Mouse (Mus musculus) natural killer cell, adult 2 months (primary cell): Measurements from ENCODE around the gene Rita1.

Experiments used
- DNase-seq, 2 experiments: peaks; one replicate each; pipeline ENCODE4 v3.0.0; 2022; ENCODE audit warnings: low spot score in 2 of 2

The Rita1 gene

GRCm38 (mm10) chr5:120612442-120612821 lies at the start of gene Rita1, which contains the start of gene Ddx54:
Gene Rita1 (minus strand): TSS chr5:120612589.
Gene Ddx54 (plus strand): TSS chr5:120612739.
- DNase-seq, result peak; percentile 98 to 99

GRCm38 (mm10) chr5:120660816-120661215 lies 48.4 kb upstream of the Rita1 start:
- no peak for DNase-seq

GRCm38 (mm10) chr5:120656281-120656751 lies 43.9 kb upstream of the Rita1 start:
- DNase-seq, result no peak

- no peak for DNase-seq
Measured at GRCm38 (mm10) chr5:120653873-120654272, 41.5 kb upstream of the Rita1 start.

- DNase-seq, result peak in 1 of 2 experiments; percentile 25
Measured at GRCm38 (mm10) chr5:120652915-120653701, 40.7 kb upstream of the Rita1 start.

- DNase-seq, result no peak
Measured at GRCm38 (mm10) chr5:120651230-120651629, 38.8 kb upstream of the Rita1 start.

- no peak for DNase-seq
Measured at GRCm38 (mm10) chr5:120649938-120650337, 37.5 kb upstream of the Rita1 start.

- no peak for DNase-seq
Measured at GRCm38 (mm10) chr5:120649374-120649933, 37.1 kb upstream of the Rita1 start.

GRCm38 (mm10) chr5:120648569-120649373 lies 36.4 kb upstream of the Rita1 start, which contains the start of gene Rasal1:
Gene Rasal1 (plus strand): TSS chr5:120648812.
- peak; percentile 74 to 87 for DNase-seq

GRCm38 (mm10) chr5:120647814-120648491 lies 35.6 kb upstream of the Rita1 start:
- DNase-seq, result peak in 1 of 2 experiments; percentile 32

- no peak for DNase-seq
Measured at GRCm38 (mm10) chr5:120647361-120647760, 35.0 kb upstream of the Rita1 start.

GRCm38 (mm10) chr5:120645851-120646250 lies 33.5 kb upstream of the Rita1 start:
- no peak for DNase-seq

GRCm38 (mm10) chr5:120644227-120644626 lies 31.8 kb upstream of the Rita1 start:
- DNase-seq, result no peak

GRCm38 (mm10) chr5:120643365-120644085 lies 31.1 kb upstream of the Rita1 start:
- DNase-seq, result no peak

GRCm38 (mm10) chr5:120640094-120640493 lies 27.7 kb upstream of the Rita1 start:
- DNase-seq, result no peak

GRCm38 (mm10) chr5:120635633-120636032 lies 23.2 kb upstream of the Rita1 start:
- no peak for DNase-seq

- no peak for DNase-seq
Measured at GRCm38 (mm10) chr5:120634860-120635259, 22.5 kb upstream of the Rita1 start.

GRCm38 (mm10) chr5:120634131-120634530 lies 21.7 kb upstream of the Rita1 start, which contains the start of gene Cfap73:
Gene Cfap73 (minus strand): TSS chr5:120634235.
- no peak for DNase-seq

GRCm38 (mm10) chr5:120631892-120632291 lies 19.5 kb upstream of the Rita1 start:
- no peak for DNase-seq

GRCm38 (mm10) chr5:120631128-120631527 lies 18.7 kb upstream of the Rita1 start:
- no peak for DNase-seq

- DNase-seq, result no peak
Measured at GRCm38 (mm10) chr5:120628624-120629023, 16.2 kb upstream of the Rita1 start.
